Mouse (Mus musculus): ENCODE data around the gene 2610318N02Rik.
"Not testable (repeated sequence)": the region's sequence is repeated elsewhere in the genome, so short reads cannot be mapped to it uniquely, and the experiment has no call there.

2610318N02Rik gene

GRCm38 (mm10) chr16:17124871-17125520 is at the start of gene 2610318N02Rik:
2610318N02Rik (minus strand) TSS chr16:17125167.
- DNase-seq (ENCODE audit: extremely low spot score, low spot score): peak; percentile 84

- DNase-seq (ENCODE audit: extremely low spot score, low spot score): no peak
These were observed 43.1 kb upstream of the 2610318N02Rik start for GRCm38 (mm10) chr16:17168049-17168448.

GRCm38 (mm10) chr16:17167179-17167578 is 42.2 kb upstream of the 2610318N02Rik start:
- no peak for DNase-seq (ENCODE audit: extremely low spot score, low spot score)

GRCm38 (mm10) chr16:17165478-17165877 is 40.5 kb upstream of the 2610318N02Rik start:
- not testable (repeated sequence) for DNase-seq (ENCODE audit: extremely low spot score, low spot score)

- DNase-seq (ENCODE audit: extremely low spot score, low spot score): no peak
These were observed 29.4 kb upstream of the 2610318N02Rik start for GRCm38 (mm10) chr16:17154346-17154745.

- DNase-seq (ENCODE audit: extremely low spot score, low spot score): no peak
These were observed 26.9 kb upstream of the 2610318N02Rik start for GRCm38 (mm10) chr16:17151874-17152273.

- DNase-seq (ENCODE audit: extremely low spot score, low spot score): no peak
These were observed 25.7 kb upstream of the 2610318N02Rik start for GRCm38 (mm10) chr16:17150520-17151258.

- DNase-seq (ENCODE audit: extremely low spot score, low spot score): peak; percentile 59
These were observed 23.1 kb upstream of the 2610318N02Rik start for GRCm38 (mm10) chr16:17148084-17148483.

GRCm38 (mm10) chr16:17147391-17147929 is 22.5 kb upstream of the 2610318N02Rik start:
- peak; percentile 54 for DNase-seq (ENCODE audit: extremely low spot score, low spot score)

GRCm38 (mm10) chr16:17146772-17147235 is 21.8 kb upstream of the 2610318N02Rik start, which contains the start of gene Ccdc116:
Ccdc116 (minus strand) TSS chr16:17147229.
- DNase-seq (ENCODE audit: extremely low spot score, low spot score): peak; percentile 82

GRCm38 (mm10) chr16:17144339-17144738 is 19.4 kb upstream of the 2610318N02Rik start, which contains the start of gene Ydjc:
Ydjc (plus strand) TSS chr16:17144621.
- DNase-seq (ENCODE audit: extremely low spot score, low spot score): no peak

- no peak for DNase-seq (ENCODE audit: extremely low spot score, low spot score)
These were observed 12.4 kb upstream of the 2610318N02Rik start for GRCm38 (mm10) chr16:17137355-17137754.

GRCm38 (mm10) chr16:17132906-17133200 is 7.9 kb upstream of the 2610318N02Rik start:
- no peak for DNase-seq (ENCODE audit: extremely low spot score, low spot score)

GRCm38 (mm10) chr16:17132089-17132905 is 7.3 kb upstream of the 2610318N02Rik start, which contains the start of gene Sdf2l1:
Sdf2l1 (minus strand) TSS chr16:17132383.
- DNase-seq (ENCODE audit: extremely low spot score, low spot score): peak; percentile 97

- no peak for DNase-seq (ENCODE audit: extremely low spot score, low spot score)
These were observed 6.5 kb upstream of the 2610318N02Rik start for GRCm38 (mm10) chr16:17131191-17132088.

- DNase-seq (ENCODE audit: extremely low spot score, low spot score): no peak
These were observed 2.3 kb upstream of the 2610318N02Rik start for GRCm38 (mm10) chr16:17127292-17127691.

GRCm38 (mm10) chr16:17124119-17124870 is 672 bp downstream of the 2610318N02Rik start:
- peak; percentile 84 for DNase-seq (ENCODE audit: extremely low spot score, low spot score)

- no peak for DNase-seq (ENCODE audit: extremely low spot score, low spot score)
These were observed 3.4 kb downstream of the 2610318N02Rik start for GRCm38 (mm10) chr16:17121569-17121968.

- no peak for DNase-seq (ENCODE audit: extremely low spot score, low spot score)
These were observed 7.6 kb downstream of the 2610318N02Rik start for GRCm38 (mm10) chr16:17117309-17117799.

All from neural tube, embryonic 10.5 days (tissue).